Mouse (Mus musculus): ENCODE results near the gene Osm. TPM values are rescaled to one million over a fixed set of nuclear protein-coding genes. Genes with fewer than 3 reads are reported as not detected.

Gene Osm
- 0.18 TPM for polyA plus RNA-seq (2014; fragmentation: Illumina TruSeq; extraction: RNeasy Lipid Tissue Mini Kit (QIAGEN cat#74804); ENCODE audit: low read depth, low replicate concordance)

GRCm38 (mm10) chr11:4235665-4236545 lies at the start of gene Osm:
Gene Osm, plus strand, starts transcription at chr11:4236420.

GRCm38 (mm10) chr11:4186486-4187317 lies 49.5 kb upstream of the Osm start, which contains the start of gene Tbc1d10a:
Gene Tbc1d10a, plus strand, starts transcription at chr11:4186789.

GRCm38 (mm10) chr11:4217914-4218629 lies 18.1 kb upstream of the Osm start, which contains the start of gene Castor1:
Gene Castor1, plus strand, starts transcription at chr11:4218225.

GRCm38 (mm10) chr11:4256846-4257607 lies 20.8 kb downstream of the Osm start, which contains the start of gene Lif:
Gene Lif, plus strand, starts transcription at chr11:4257557.

Other genes with a start within 250 kb of the Osm start
- 0.29 TPM for gene Sec14l4, start 205.0 kb upstream of the Osm start, polyA plus RNA-seq (2014; fragmentation: Illumina TruSeq; extraction: RNeasy Lipid Tissue Mini Kit (QIAGEN cat#74804); ENCODE audit: low read depth, low replicate concordance)
- gene Sec14l3, start 171.6 kb upstream of the Osm start, polyA plus RNA-seq (2014; fragmentation: Illumina TruSeq; extraction: RNeasy Lipid Tissue Mini Kit (QIAGEN cat#74804); ENCODE audit: low read depth, low replicate concordance), result not detected
- gene Mtfp1, start 141.0 kb upstream of the Osm start, polyA plus RNA-seq (2014; fragmentation: Illumina TruSeq; extraction: RNeasy Lipid Tissue Mini Kit (QIAGEN cat#74804); ENCODE audit: low read depth, low replicate concordance), result 152 TPM
- 0.71 TPM for gene Sec14l2, start 113.0 kb upstream of the Osm start, polyA plus RNA-seq (2014; fragmentation: Illumina TruSeq; extraction: RNeasy Lipid Tissue Mini Kit (QIAGEN cat#74804); ENCODE audit: low read depth, low replicate concordance)
- 19.4 TPM for gene Rnf215, start 101.2 kb upstream of the Osm start, polyA plus RNA-seq (2014; fragmentation: Illumina TruSeq; extraction: RNeasy Lipid Tissue Mini Kit (QIAGEN cat#74804); ENCODE audit: low read depth, low replicate concordance)
- gene Ccdc157, start 76.1 kb upstream of the Osm start, polyA plus RNA-seq (2014; fragmentation: Illumina TruSeq; extraction: RNeasy Lipid Tissue Mini Kit (QIAGEN cat#74804); ENCODE audit: low read depth, low replicate concordance), result 7.5 TPM
- 23.1 TPM for gene Sf3a1, start 76.1 kb upstream of the Osm start, polyA plus RNA-seq (2014; fragmentation: Illumina TruSeq; extraction: RNeasy Lipid Tissue Mini Kit (QIAGEN cat#74804); ENCODE audit: low read depth, low replicate concordance)
- 13.9 TPM for gene Tbc1d10a, start 49.6 kb upstream of the Osm start, polyA plus RNA-seq (2014; fragmentation: Illumina TruSeq; extraction: RNeasy Lipid Tissue Mini Kit (QIAGEN cat#74804); ENCODE audit: low read depth, low replicate concordance)
- gene Castor1, start 18.2 kb upstream of the Osm start, polyA plus RNA-seq (2014; fragmentation: Illumina TruSeq; extraction: RNeasy Lipid Tissue Mini Kit (QIAGEN cat#74804); ENCODE audit: low read depth, low replicate concordance), result 4.2 TPM
- gene Lif, start 21.1 kb downstream of the Osm start, polyA plus RNA-seq (2014; fragmentation: Illumina TruSeq; extraction: RNeasy Lipid Tissue Mini Kit (QIAGEN cat#74804); ENCODE audit: low read depth, low replicate concordance), result 0.39 TPM
- gene Hormad2, start 204.7 kb downstream of the Osm start, polyA plus RNA-seq (2014; fragmentation: Illumina TruSeq; extraction: RNeasy Lipid Tissue Mini Kit (QIAGEN cat#74804); ENCODE audit: low read depth, low replicate concordance), result not detected

Measured in heart, adult 10 weeks (tissue).